Mouse (Mus musculus) heart, postnatal 14 days (tissue): ENCODE measurements around the gene Mtmr14. TPM values are rescaled to one million over a fixed set of nuclear protein-coding genes. Genes with fewer than 3 reads are reported as not detected.
A peak's percentile ranks its signal among the peaks of the same experiment; 100 is the strongest.

Experiments used
- DNase-seq, 2 experiments: peaks; one replicate each; pipeline ENCODE4 v3.0.0; 2021 to 2022
- intact Hi-C: fragments of 180-260 bp; cut with DNase I; formaldehyde crosslinking; loops from one replicate; pipeline ENCODE4 v1.15.1; 2025
- long read RNA-seq, 2 experiments: library from polyadenylated mRNA; stranded (forward); transcript quantifications; one replicate each; pipeline ENCODE4 v2.0.0; 2021
- total RNA-seq, 2 experiments: library from RNA; stranded (reverse); gene quantifications; 2 replicates each; pipeline ENCODE4 v1.2.3; 2021

Mtmr14 gene
- 10 to 100 TPM; 15.0 to 15.3 TPM for total RNA-seq
- long read RNA-seq, experiment 1, transcript Mtmr14-201 (19 exons, 2,676 nt): major isoform, 11 of 31 reads
- long read RNA-seq, experiment 1, partial matches to known transcripts: 2 of 31 reads
- long read RNA-seq, experiment 1, other reads (novel, unspliced or antisense): 18 of 31 reads
- long read RNA-seq, experiment 2, transcript Mtmr14-201 (19 exons, 2,676 nt): major isoform, 14 of 31 reads
- long read RNA-seq, experiment 2, partial matches to known transcripts: 4 of 31 reads
- long read RNA-seq, experiment 2, other reads (novel, unspliced or antisense): 13 of 31 reads

GRCm38 (mm10) chr6:113237542-113238270, at the start of gene Mtmr14:
Gene Mtmr14, plus strand, starts transcription at chr6:113237843.
- DNase-seq: peak; percentile 99 to 100
- intact Hi-C loops: loop anchor here (5.0 kb wide), 2 partner anchors 65 to 190 kb away; partner anchors contain the start of gene Thumpd3

GRCm38 (mm10) chr6:113193765-113194460, 43.7 kb upstream of the Mtmr14 start:
- DNase-seq: peak; percentile 19 to 43

GRCm38 (mm10) chr6:113194517-113194840, 43.2 kb upstream of the Mtmr14 start:
- intact Hi-C loops: no loop called here
- DNase-seq: no peak

More at GRCm38 (mm10) chr6:113193765-113194460, 43.7 kb upstream of the Mtmr14 start:
- intact Hi-C loops: no loop called here

- DNase-seq: no peak
- intact Hi-C loops: no loop called here
These were observed 42.6 kb upstream of the Mtmr14 start, which contains the start of gene Lhfpl4 for GRCm38 (mm10) chr6:113194841-113195595. Gene Lhfpl4, minus strand, starts transcription at chr6:113195384.

GRCm38 (mm10) chr6:113195596-113195992, 42.0 kb upstream of the Mtmr14 start:
- intact Hi-C loops: no loop called here
- no peak for DNase-seq

- intact Hi-C loops: no loop called here
- no peak for DNase-seq
These were observed 21.4 kb upstream of the Mtmr14 start for GRCm38 (mm10) chr6:113216280-113216679.

GRCm38 (mm10) chr6:113225798-113226197, 11.8 kb upstream of the Mtmr14 start:
- intact Hi-C loops: no loop called here
- DNase-seq: no peak

GRCm38 (mm10) chr6:113226705-113227104, 10.9 kb upstream of the Mtmr14 start:
- DNase-seq: no peak
- intact Hi-C loops: no loop called here

GRCm38 (mm10) chr6:113235141-113235540, 2.5 kb upstream of the Mtmr14 start:
- DNase-seq: no peak

GRCm38 (mm10) chr6:113238442-113238841, 799 bp downstream of the Mtmr14 start:
- no peak for DNase-seq
- intact Hi-C loops: loop anchor here (5.0 kb wide), 2 partner anchors 64 to 191 kb away; partner anchors contain the start of gene Thumpd3

More at GRCm38 (mm10) chr6:113235141-113235540, 2.5 kb upstream of the Mtmr14 start:
- intact Hi-C loops: loop anchor here (5.0 kb wide), 2 partner anchors 67 to 188 kb away; partner anchors contain the start of gene Thumpd3

GRCm38 (mm10) chr6:113242753-113243152, 5.1 kb downstream of the Mtmr14 start:
- no peak for DNase-seq
- intact Hi-C loops: no loop called here

GRCm38 (mm10) chr6:113245585-113245984, 7.9 kb downstream of the Mtmr14 start:
- no peak for DNase-seq
- intact Hi-C loops: no loop called here

GRCm38 (mm10) chr6:113250786-113251185, 13.1 kb downstream of the Mtmr14 start:
- intact Hi-C loops: no loop called here
- no peak for DNase-seq

- no peak for DNase-seq
- intact Hi-C loops: no loop called here
These were observed 14.3 kb downstream of the Mtmr14 start for GRCm38 (mm10) chr6:113251921-113252320.

- DNase-seq: no peak
- intact Hi-C loops: no loop called here
These were observed 17.3 kb downstream of the Mtmr14 start for GRCm38 (mm10) chr6:113254899-113255298.

- intact Hi-C loops: no loop called here
- DNase-seq: no peak
These were observed 23.7 kb downstream of the Mtmr14 start for GRCm38 (mm10) chr6:113261174-113261858.

GRCm38 (mm10) chr6:113263531-113263930, 25.9 kb downstream of the Mtmr14 start:
- DNase-seq: no peak
- intact Hi-C loops: no loop called here

- intact Hi-C loops: no loop called here
- no peak for DNase-seq
These were observed 26.8 kb downstream of the Mtmr14 start for GRCm38 (mm10) chr6:113264429-113264828.

- intact Hi-C loops: no loop called here
- no peak for DNase-seq
These were observed 29.5 kb downstream of the Mtmr14 start for GRCm38 (mm10) chr6:113266996-113267655.
